Mouse (Mus musculus): ENCODE results near the gene Pomc.

- TF ChIP-seq CTCF (IDR thresholded peaks at IDR 0.05; ENCODE audit: control insufficient read depth, insufficient read depth, insufficient replicate concordance, low read depth, low read length) (no peak), POLR2A (IDR thresholded peaks at IDR 0.05; ENCODE audit: control insufficient read depth, low read depth, low read length) (0 out of 2 replicates have a peak, but pooled peaks have one; percentile 19)
These were observed 26.8 kb downstream of the Pomc start for GRCm38 (mm10) chr12:3981350-3982131.
